Mouse (Mus musculus) thymus, postnatal 14 days (tissue): ENCODE data around the gene Kctd21.

Experiments used
- DNase-seq: peaks from one replicate; pipeline ENCODE4 v3.0.0; 2021

Kctd21 gene

DNA sequence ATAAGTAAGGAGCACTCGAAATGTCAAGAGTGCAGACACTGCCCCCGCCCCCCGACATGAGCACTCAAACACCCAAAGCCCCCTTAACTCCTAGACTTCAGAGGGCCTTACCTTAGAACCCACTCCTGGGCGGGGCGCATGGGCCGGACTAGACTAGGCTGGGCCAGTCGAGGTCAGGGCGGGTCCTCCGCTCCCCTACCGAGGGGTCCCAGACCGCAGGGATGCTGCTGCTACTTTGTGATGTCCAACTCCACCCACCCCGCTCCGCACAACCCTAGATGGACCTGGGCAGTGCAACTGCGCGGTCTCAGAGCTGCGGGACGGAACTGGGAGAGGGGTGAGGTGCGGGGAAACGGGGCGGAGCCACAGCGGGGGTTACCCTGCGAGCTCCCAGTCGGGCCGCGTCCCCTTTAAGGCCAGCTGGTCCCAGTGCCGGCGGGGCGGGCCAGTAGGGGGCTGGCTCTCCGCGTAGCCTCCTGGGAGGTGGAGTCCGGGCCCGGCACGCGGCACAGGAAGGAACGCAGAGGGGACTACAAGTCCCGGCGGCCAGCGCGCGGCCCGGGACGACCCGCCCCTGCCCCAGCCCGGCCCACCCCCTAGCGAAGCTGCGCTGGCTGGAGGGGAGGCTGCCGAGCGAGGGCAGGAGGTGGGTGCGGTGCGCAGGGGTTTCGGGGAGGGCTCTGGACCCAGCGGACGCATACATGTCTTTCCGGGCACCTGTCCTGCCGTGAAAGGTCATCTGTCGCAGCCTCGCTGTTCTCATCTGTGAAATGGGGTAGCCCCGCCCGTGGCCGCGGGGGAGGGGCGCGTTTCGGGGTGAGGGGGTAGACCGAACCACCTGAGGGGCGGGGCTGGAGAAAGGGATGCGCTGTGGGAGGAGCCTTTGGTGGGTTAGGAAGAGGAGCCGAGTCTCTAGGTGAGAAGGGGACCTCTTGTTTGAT is at the start of gene Kctd21, which contains the start of gene Usp35:
Kctd21 (plus strand) TSS at position 602 of the 941 bp plus-strand sequence.
Usp35 (minus strand) TSS at position 295 of the 941 bp plus-strand sequence.
- peak; percentile 98 for DNase-seq

DNA sequence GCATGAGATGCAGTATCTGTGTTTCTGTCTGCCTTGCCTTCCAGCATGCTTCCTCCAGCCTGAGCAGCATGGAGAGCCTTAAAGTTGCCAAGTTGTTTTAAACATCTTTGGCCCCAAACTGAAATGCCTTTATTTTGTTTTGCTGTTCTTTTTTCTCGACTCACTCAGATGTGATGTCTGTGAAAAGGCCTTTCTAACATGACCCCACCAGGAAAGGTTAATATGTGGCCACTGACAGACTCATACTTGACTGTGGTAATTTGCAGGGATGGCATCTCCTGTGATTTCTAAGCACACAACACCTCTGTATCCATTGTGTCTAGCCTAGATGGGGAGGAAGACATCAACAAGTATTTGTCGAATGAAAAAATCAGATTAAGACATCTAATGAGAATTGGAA is 35.1 kb upstream of the Kctd21 start:
- no peak for DNase-seq

DNA sequence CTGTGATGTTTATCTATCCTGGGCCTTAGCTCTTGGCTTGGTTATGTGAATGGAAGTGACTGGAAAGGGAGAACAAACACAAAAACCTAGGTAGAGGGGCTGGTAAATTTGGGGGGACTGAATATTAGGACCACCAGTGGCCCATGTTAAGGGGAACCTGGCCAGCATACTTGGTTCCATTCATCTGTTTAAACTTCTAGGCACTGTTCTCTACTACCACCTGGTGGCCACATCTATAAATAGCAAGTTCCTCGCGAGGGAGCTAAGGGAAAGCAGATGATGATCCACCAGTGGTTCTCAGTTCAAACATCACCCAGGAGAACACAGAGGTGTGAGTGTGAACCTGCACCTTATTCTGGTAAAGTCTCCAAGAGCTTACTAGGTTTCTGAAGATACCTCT is 34.7 kb upstream of the Kctd21 start:
- peak; percentile 57 for DNase-seq

DNA sequence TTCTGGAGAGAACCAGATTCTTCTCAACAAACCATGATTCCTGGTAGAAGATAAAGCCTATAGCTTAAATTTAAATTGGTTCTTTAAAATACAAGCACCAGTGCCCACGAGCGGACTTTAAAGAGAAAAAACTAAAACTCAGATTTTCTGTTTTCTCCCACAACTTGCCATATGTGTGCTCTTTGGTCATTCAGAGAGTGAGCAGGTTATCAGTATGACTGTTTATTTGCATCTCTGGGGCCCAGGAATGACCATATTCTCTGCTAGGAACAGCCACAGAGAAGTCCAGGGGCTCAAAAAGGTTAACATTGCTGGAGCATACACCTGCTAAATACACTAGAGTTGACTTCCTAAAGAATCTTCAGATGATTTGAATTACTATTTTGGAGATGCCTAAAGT is 33.8 kb upstream of the Kctd21 start:
- DNase-seq, result no peak

DNA sequence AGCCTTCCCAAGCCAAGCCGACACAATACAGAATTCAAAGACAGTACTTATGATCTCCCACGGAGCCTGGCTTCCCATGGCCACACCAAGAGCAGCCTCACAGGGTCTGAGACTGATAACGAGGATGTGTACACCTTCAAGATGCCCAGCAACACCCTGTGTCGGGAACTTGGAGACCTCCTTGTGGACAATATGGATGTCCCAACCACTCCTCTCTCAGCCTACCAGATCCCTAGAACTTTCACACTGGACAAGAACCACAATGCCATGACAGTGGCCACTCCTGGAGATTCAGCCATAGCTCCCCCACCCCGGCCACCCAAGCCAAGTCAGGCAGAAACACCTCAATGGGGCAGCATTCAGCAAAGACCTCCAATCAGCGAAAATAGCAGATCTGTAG is 33.2 kb upstream of the Kctd21 start:
- DNase-seq, result no peak

DNA sequence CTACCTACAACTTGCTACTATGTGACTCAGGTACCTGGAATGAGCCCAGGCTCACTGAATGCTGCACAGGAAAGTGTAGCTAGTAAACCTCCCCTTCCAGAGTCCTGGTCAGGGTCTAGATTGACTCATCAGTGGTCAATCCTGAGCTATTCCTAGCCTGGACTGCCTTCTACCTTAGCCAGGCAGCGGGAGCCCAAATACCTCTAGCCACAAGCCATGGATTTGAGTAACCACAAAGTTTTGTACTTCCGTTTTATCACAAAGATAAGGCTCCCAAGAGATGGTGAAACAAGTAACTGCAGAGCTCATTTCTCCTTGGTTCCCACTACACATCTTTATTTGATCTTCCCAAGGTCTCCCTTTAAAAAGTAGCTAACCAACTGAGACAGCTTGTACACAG is 31.2 kb upstream of the Kctd21 start:
- DNase-seq, result no peak

DNA sequence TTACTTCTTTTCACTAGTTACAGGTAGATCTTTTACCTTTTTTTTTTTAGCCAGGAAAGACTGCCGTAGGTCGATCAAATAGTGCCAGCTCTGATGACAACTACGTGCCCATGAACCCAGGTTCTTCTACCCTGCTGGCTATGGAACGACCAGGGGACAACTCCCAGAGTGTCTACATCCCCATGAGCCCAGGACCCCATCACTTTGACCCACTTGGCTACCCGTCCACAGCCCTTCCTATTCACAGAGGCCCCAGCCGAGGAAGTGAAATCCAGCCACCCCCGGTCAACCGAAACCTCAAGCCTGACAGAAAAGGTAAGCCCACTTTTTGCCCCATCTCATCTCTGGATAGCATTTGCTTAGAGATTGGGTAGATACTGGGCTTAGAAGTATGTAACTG is 30.8 kb upstream of the Kctd21 start:
- DNase-seq, result no peak

DNA sequence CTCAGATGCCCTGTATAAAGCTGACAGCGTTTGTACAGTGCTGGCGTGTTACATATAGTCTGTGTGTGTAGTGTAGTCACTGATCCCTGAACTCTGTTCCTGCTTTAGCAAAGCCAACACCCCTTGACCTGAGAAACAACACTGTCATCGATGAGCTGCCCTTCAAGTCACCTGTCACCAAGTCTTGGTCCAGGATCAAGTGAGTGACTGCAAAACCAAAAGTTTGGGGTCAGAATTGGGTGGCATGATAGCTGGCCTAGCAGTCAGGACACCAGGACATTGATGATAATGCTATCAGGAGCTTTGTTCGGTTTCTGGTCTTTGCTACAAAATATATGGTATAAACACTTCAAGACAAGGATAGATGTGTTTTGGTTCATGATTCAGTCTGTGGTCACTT is 29.9 kb upstream of the Kctd21 start:
- no peak for DNase-seq

DNA sequence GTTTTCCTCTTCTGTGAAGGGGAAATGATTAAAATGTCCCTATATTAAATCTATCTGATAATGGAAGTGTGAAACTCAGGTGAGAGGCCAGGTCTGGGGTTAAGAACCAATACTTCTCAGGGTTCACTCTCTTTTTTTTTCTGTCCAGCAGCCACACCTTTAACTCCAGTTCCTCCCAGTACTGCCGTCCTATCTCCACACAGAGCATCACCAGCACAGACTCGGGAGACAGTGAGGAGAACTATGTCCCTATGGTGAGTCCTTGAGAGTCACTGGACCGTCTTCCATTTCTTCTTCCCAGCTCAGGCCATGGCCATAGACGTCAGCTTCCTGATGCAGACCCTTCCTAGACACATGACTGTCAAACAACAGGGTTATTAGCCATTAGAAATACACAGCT is 29.3 kb upstream of the Kctd21 start:
- DNase-seq, result no peak

DNA sequence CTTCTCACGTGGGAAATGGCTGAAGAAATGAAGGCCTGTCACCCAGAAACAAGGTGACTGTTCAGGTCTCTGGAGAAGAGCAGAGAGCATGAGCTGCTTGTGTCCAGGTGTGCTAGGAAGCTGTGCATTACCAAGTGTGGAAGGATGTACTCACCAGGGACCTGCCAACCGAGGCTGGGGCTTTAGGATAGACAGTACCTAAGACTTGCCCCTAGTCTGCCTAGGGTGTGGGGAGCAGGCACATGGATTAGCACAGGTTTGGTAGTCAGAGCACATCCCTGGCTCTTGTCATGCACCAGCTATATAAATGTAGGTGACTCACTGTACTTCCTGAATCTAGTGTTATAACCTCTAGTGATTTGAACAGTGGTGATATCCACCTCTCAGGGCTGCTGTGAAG is 28.5 kb upstream of the Kctd21 start:
- DNase-seq, result no peak

DNA sequence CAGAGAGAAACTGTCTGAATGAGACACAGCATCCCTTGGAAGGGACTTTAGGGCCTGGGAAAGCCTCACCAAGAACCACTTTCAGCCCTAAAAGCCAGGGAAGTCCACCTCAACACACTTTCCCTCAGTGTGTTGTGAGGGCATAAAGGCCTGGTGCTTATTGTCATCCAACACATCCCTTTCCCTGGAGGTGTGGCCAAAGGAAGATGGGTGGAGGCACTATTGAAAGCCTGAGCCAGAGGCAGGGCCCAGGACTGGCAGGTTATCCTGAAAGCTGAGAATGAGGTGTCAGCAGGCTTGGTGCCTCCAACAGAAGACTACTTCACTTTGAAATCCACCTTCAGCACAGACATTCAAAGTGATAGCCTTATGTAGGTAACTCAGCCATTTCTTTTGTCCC is 27.7 kb upstream of the Kctd21 start:
- no peak for DNase-seq

DNA sequence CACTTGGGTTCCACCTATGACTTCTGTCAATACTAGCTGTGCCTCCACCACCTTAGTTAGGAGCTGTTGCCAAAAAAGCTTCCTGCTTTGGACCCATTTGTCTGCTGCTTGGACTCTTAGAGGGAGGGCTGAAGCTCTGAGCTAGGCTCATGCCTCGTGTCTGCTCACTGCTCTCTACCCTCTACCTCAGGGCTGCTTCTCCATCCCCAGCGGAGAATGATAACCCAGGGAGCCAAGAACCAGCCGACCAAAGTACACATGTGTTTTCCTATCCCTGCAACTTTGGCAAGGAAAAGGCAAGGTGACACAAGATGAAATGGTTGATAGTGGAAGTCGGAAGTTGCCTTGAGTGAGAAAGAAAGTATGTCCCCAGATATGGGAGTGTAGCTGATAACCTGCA is 26.9 kb upstream of the Kctd21 start:
- DNase-seq, result no peak

DNA sequence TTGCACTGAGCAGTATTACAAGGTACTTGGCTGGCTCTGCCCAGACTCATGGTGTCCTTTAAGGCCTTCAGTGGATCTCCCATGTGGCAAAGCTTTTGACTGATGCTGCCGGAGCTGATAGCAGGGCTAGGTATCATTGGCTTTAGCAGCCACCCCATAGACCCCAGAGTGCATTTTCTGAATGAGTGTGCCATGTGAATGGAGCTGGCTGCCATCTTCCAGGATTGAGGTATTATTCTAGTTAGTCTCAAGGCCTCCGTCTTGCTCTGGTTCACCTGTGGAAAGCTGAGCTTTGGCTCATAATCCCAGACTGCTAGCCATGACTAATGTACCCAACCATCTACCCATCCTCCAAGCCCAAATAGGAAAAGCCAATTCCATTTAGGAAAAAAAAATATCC is 25.3 kb upstream of the Kctd21 start:
- DNase-seq, result no peak

DNA sequence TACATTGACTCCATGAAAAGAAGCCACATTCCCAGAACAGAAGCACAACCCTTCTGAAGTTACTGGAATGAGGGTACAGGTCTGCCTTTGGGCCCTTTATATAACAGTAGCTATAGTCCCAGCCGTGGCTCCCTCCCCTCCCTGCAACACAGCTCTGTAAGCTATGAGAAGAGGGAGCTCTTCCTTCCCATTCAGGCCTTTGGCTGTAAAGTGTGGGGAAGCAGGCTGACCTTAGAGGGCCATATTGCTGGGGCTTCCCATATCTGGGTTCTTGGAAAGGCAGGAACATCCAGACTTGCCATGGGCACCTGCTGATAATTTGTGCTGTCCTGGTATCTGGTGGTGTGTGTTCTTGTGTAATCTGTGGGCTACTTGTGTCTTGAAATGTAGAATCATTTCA is 24.6 kb upstream of the Kctd21 start:
- DNase-seq, result no peak

DNA sequence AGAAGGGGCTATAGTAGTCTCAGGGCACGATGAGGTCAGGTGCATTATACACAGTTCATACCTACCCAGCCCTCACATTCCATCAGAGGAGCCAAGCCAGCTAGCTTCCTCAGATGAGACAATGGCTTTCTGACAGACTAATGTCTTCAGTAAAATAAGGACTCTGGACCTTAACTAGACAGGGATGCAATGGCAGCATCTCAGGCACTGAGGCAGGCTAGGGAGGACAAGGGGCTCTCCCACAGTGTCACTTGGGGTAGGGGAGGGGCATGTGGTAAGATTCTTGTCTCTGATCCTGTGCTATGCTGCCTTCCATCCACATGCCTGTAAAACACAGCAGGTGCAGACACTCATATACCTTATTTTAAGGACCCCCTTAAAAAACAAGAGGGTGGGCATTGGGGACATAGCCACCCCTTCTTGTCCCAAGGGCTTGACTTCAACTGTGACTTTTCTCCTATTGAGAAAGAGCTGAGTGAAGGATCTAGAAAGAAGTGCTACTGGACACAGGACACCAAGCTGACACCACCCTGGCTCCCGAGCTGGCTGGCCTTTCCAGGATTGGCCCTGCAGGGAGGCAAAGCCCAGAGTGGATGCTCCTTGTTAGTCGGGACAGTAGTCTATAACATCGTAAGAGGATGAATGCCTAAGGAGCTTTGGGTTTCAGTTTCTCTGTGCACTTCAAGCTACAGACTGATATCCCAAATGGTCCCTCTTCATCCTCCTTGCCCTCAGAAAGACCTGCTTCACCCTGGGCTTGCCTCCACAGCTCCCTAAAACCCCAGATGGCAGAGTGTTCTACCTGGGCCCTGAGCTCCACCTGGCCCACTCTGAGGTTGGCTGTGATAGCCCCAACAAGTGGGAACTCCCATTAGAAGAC is 22.4 kb upstream of the Kctd21 start:
- DNase-seq, result no peak

DNA sequence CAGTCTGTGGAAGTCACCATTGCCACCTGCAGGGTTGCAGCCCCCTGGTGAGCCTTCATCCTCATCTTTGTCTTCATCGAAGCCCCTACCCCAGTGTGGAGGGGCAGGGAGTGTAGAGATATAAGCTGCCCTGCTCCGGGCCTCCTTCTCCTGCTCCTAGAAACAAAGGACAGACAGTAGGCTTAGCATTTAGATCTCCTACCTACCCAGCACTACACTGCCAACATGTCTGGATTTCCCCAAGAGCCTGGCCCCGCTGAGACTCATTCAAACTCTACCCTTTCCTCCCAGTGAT is 21.8 kb upstream of the Kctd21 start:
- DNase-seq, result no peak

DNA sequence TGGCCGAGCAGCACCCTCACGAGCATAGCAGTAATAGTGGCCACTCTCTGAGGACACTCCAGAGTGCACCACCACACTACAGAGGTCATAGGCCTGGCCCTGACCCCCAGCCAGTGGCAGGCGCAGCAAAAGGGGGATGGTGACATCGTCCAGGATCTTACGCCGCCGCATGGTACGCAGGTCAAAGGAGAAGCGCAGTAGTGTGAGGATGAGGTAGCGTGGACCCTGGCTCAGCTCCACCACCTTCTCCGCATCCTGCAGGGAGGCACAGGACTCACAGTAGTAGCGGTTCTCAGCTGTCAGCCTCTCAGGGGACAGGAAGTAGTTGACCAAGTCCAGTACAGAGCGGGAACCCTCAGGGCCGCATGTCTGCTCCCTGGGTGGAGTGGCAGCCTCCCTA is 20.5 kb upstream of the Kctd21 start:
- DNase-seq, result no peak

DNA sequence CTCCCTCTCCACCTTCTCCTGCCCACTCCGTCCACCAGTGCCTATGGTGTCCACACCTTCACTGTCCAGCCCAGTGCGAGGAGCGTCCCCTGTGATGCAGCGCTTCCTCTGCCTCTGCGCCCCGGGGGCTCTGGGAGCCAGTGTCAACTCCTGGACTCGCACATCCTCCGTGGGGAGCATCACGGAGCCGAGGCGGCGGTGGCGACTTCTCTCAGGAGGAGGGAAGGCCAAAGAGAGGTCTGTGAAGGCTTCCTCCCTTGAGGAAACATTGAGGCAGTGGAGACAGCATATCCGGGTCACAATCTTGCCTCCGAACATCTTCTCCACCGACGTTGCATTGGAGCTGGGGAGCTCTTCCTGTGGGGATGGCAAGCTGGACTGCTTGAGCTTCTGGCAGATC is 19.9 kb upstream of the Kctd21 start:
- DNase-seq, result no peak

DNA sequence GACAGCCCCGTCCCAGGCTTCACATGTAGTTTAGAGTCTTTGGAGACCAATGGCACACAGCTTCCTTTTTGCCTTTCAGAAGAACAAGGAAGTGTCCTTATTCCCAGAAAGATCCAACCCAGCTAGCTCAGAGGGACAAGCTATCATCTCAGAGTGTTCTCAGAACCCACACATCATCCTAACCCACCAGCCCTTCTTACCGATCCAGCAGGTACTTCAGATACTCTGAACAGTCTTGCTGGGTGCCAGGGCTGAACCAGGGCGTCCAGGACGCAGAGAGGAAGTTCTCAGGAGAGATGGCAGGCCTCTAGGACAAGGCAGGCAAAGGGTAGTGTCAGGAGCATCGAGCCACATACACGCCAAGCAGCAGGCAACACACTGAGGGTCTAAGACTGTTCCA is 19.3 kb upstream of the Kctd21 start:
- DNase-seq, result no peak

DNA sequence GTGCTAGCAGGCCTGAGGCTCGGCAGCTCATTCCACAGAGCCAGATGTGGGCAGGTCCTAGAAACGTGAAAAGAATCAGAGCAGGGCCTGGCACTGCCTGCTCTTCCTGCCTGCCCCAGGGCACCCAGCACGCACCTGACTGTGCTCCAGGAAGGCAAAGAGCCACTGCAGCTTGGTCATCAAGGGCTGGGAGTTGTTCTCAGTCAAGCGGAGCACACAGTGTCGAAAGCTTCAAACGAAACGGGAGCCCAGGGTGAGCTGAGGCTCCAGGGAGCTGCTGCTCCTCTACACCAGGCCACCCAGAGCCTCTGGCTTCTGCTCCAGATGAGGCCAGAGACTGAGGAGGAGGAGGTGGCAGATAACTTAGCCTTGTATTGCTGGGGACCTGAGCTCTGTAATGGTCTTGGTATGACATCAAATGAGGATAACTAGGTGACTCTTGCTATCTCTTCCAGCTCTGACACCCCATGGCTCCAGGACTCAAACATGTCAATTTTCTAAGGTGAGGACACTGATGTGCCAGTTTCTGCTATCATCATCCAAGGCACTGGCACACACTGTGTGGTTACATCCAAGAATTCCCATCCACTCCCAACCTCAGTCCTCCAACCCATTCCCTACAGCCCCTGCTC is 18.6 kb upstream of the Kctd21 start:
- DNase-seq, result no peak

DNA sequence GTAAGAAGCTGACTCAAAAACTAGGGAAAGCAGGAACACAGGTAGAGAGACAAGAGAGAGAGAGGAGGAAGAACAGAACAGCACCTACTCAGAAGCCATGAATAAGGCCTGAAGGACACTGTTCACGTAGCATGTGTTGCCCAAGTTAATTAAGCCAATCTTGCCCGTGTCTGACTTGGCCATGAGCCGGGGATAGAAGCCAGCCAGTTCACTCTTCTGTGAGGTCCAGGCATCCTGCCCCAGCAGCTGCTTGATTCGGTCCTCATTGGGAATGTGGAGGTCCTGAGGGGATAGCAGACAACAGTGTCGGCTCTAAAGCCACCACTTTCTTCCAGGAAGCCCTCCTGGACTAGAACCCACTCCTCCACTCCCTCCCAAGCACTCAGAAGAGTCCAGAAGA is 17.5 kb upstream of the Kctd21 start:
- DNase-seq, result no peak

DNA sequence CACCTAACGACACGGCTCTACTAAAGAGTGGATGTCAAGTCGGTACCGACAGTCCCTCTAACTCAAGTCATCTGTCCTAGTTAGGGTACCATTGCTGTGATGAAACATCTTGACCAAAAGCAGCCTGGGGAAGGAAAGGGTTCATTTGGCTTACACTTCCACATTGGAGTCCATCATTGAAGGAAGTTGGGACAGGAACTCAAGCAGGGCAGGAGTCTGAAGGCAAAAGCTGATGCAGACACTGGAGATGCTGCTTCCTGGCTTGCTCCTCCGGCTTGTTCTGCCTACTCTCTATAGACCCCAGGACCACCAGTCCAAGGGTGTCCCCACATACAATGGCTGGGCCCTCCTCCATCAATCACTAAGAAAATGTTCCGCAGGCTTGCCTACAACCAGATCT is 16.5 kb upstream of the Kctd21 start:
- DNase-seq, result no peak

DNA sequence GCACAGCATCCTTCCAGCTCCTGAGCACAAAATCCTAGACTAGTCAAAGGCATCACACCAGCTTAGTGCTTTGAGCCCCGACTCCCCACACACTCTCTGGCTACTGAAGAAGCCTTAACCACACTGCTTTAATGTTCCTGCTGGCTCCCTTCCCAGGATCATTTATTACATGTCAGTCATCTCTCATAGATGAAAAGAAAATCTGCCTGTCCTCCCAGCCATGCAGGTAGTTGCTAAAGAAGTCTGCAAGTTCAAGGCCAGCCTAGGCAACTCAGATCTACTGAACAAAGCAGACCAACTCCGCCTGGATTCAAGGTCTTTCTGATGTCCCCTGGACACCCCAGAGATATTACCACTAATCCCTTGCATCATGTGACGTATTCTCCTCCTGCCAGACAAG is 14.4 kb upstream of the Kctd21 start:
- DNase-seq, result no peak

DNA sequence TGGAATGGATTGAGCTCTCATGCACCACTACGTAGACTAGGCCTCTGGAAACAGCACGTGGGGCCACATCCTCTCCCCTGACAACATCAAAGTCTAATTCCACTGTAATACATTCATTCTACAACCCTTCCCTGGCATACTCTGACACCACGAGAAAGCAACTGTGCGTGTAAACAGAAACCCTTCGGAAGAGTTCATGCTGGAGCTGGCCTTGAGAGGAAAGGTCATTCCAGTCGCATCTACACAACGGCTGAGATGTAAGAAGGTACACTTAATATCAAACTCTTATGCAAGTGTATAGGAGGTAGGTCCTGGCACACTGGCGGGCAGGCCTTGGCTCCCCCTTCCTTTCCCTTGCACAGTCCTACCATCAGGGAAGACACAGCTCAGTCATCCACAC is 7.8 kb upstream of the Kctd21 start:
- DNase-seq, result no peak
